In the genomic region with DNA sequence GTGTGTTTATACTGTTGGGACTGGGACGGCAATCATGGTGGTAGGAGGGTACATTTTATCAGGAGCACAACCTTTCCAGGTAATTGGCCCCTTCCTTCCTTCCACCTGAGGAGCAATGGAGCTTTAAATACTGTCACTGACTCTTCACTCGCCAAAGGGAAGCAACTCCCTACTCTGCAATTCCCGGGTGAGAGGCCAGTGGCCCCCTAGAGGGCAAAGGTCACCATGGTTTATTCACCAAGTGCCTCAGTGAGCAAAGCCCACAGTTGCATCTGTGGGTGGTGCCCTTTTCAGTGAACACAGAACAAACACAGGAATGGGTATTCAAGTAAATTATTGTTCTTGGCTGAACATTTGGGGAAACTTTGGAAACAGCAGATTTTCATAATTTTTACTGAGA, we compare ENCODE assay signal across 9 mouse cellular contexts.
"Had no signal": no experiment of that assay in that cellular context is flagged by ENCODE, and none has a peak within 500 bp of the region (broad histone marks: within the 10 kb centered on the region; RNA-seq: fewer than 3 reads in every experiment).

No protein-coding gene starts in this region.

- ATAC-seq: liver, embryonic 12.5 days; midbrain, embryonic 16.5 days had no signal

- H3K4me2 ChIP-seq: limb, embryonic 15.5 days; liver, embryonic 12.5 days; lung, embryonic 14.5 days; midbrain, embryonic 12.5 days had no signal

- DNase-seq: layer of hippocampus, postnatal 36 days; lung, embryonic 14.5 days; lung, postnatal 14 days; right cerebral cortex, postnatal 14 days; thymus, postnatal 36 days had no signal

- H3K9ac ChIP-seq: limb, embryonic 15.5 days; liver, embryonic 12.5 days; lung, embryonic 14.5 days; midbrain, embryonic 12.5 days had no signal

- H3K4me3 ChIP-seq: limb, embryonic 15.5 days; liver, embryonic 12.5 days; midbrain, embryonic 12.5 days had no signal

- H3K4me1 ChIP-seq: midbrain, embryonic 12.5 days had no signal

- H3K36me3 ChIP-seq: limb, embryonic 15.5 days; liver, embryonic 12.5 days; midbrain, embryonic 12.5 days had no signal

- H3K27me3 ChIP-seq: limb, embryonic 15.5 days; liver, embryonic 12.5 days; midbrain, embryonic 12.5 days had no signal

- H3K9me3 ChIP-seq: limb, embryonic 15.5 days; liver, embryonic 12.5 days; midbrain, embryonic 12.5 days had no signal

- H3K27ac ChIP-seq: limb, embryonic 15.5 days; liver, embryonic 12.5 days; midbrain, embryonic 12.5 days had no signal
